Mouse (Mus musculus) common myeloid progenitor, adult 5-6 weeks (primary cell): ENCODE measurements around the gene Traf6. TPM values are rescaled to one million over a fixed set of nuclear protein-coding genes. Genes with fewer than 3 reads are reported as not detected.

Experiments used
- ATAC-seq: replicated peaks from 2 replicates; pipeline ENCODE4 v1.8.0; 2016; ENCODE audit warnings: low read depth, mild to moderate bottlenecking, moderate TSS enrichment, inconsistent platforms; ENCODE audit not compliant: poor library complexity, severe bottlenecking
- total RNA-seq: library from RNA; stranded (forward); fragments of 200-1000, 187-1606 nt; gene quantifications from 2 replicates; pipeline ENCODE4 v1.2.3, GENCODE M21; 2017

The Traf6 gene
- 17.6 and 21.4 TPM in 2 replicates for total RNA-seq

GRCm38 (mm10) chr2:101678236-101679021, at the start of gene Traf6:
TSS of gene Traf6 (plus strand) at chr2:101678429.
- peak; percentile 98 for ATAC-seq

DNA sequence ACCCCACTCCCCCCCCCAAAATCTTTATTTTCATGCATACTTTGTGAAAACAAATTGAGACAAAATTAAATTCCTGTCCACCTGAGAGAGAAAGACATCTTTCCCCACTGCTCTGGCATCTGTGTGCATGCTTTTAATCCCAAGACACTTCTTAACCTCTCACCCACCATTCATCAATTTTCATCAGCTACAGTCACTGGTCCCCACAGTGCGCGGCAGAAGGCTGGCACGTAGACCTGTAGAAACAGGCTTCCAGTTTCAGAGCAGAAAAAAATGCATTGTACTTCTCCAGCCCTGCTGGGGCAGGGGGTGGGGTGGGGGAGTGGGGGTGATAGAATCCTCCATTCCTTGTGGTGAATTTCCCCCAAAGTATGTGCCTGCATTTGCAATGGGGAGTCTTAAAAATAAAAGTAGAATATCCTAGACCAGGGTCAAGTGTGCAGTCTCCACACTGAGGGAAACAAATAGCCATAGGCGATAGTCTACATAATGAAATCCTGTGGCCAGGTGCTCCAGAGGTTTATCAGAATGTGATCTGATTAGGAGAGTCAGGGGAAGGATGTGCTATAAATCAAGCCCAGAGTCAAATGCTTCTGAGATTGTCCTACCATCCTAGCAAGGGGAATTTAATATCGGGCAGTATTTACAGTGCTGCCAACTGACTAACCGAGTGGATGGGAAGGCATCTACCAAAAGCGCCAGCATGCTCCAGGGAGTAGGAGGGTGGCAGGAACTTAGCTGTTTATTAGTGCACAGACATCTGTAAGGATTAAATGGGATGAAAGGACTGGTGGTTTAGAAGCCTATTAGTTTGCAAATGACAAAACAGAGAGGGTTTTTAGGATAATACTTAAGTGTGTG, 39.0 kb upstream of the Traf6 start:
- no peak for ATAC-seq

GRCm38 (mm10) chr2:101639840-101640350, 38.3 kb upstream of the Traf6 start:
- ATAC-seq = no peak

DNA sequence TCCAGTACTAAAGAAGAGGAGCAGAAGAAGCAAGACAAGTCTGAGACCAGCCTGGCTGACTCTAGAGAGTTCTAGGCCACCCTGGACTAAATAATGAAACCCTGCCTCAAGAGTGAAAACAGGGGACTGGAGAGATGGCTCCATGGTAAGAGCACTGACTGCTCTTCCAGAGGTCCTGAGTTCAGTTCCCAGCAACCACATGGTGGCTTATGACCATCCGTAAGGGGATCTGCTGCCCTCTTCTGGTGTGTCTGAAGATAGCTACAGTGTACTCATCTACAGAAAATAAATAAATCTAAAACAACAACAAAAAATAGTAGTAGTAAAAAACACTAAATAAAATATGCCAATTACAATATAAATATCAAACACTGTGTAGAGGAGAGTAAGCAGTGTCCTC, 32.4 kb upstream of the Traf6 start:
- no peak for ATAC-seq

- ATAC-seq = no peak
Measured at GRCm38 (mm10) chr2:101648361-101648760, 29.9 kb upstream of the Traf6 start.

DNA sequence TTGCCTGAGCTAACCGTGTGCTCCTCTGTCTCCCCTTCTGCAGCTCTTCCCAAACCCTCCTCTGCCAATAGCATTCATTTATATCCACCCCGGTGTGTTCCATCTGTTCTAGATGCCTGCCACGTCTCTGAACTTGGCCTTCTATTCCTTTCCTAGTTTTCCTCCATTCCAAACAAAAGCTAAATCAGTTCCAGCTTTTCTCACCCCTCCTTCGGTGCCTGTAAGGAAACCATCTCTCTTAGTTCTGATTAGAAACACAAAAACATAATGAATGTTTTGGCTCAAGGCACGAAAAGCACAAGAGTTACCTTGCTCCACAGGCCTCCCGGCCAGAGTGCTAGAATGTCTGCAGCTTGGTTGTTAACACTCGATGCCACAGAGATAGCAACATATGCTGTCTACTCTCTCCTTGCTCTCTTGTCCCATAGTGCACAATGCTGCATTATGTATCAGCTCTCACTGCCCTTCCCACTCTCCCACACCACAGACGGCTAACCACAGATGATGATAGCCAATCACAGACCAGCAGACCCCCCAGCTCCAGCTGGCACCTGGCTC, 29.0 kb upstream of the Traf6 start, which contains the start of the genes Rag1 and B230118H07Rik:
Gene Rag1 (minus strand): TSS at position 388 of the 558 bp plus-strand sequence.
Gene B230118H07Rik (minus strand): TSS at position 419 of the 558 bp plus-strand sequence.
- peak; percentile 64 for ATAC-seq

DNA sequence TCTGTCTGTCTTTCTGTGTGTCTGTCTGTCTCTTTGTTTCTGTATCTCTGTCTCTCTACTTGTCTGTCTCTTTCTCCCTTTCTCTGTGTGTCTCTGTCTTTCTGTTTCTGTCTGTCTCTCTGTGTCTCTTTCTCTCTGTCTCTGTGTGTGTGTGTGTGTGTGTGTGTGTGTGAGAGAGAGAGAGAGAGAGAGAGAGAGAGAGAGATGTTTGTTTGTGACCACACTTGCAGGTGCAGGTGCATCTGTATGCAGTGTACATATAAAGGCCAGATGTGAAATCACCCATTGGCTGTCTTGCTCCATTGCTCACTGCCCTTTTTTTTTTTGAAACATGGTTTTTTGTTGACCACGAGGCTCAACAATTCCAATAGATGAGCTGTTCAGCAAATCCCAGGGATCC, 27.8 kb upstream of the Traf6 start:
- no peak for ATAC-seq

GRCm38 (mm10) chr2:101652204-101652920, 25.9 kb upstream of the Traf6 start:
- no peak; the same call in 1 of the 2 replicates for ATAC-seq

DNA sequence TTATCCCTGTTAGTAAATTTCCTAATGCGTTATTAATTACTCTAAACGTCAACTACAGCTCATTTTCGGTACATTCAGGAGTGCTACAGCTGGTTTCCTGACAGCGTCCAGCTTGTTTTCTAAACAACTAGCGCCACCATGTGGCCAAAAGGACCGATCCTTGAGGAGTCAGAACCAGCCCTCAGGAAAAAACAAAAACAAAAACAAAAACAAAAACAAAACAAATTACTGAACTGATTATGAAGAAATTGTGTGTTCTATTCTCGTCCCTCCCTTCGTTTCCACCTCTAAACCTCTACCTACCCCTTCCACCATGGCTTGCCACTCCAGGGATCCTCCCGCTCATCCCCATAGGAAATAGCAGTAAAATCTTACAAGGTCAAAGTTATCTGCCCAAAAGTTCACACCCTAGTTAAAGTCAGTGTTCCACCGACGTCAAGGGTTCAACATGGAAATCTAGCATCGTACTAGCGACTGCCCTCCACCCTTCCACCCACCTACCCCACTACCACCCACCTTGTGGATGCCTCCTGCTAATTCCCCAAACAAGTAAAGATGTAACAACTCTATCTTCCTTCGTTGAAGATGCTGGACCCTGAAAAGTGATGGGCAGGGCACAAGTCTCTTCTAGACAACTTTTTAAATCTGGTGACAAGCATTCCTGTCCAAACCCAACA, 25.2 kb upstream of the Traf6 start:
- peak; percentile 76 for ATAC-seq

DNA sequence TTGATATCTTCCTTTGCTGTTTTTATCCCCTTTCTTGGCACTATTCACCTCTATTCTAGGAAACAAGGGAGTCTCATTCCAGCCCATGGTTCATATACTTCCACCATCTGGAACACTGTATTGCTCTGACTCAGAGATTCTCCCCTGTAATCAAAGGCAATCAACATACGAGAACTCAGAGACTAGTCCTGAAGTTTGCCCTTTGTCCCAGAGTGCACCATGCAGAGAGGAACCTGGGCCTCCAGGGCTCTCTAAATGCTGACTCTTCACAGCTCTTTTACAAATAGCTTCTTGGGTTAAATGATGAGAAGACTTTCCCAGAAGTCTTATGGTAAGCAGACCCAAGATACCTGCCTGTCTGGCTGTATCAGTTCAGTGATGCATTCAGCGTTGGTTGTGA, 17.7 kb upstream of the Traf6 start:
- ATAC-seq = no peak

- peak; percentile 99 for ATAC-seq
Measured at GRCm38 (mm10) chr2:101665058-101665702, 13.0 kb upstream of the Traf6 start.

GRCm38 (mm10) chr2:101665703-101666092, 12.5 kb upstream of the Traf6 start:
- no peak for ATAC-seq

DNA sequence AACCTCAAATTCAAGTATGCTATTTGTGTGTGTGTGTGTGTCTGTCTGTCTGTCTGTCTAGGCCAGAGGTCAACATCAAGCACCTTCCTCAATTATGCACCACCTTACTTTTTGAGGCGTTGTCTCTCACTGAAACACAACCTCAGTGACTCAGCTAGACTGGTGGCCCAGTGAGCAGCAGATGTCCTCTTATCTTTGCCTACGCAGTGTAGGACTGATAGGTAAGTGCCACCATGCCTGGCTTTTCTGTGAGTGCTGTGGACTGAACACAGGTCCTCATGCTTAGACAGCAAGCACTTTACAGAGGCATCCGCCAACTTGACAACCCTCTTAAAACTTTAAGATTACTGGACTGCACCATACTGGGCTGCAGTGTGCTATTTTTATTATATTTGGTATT, 9.5 kb upstream of the Traf6 start:
- no peak for ATAC-seq

GRCm38 (mm10) chr2:101673547-101673946, 4.7 kb upstream of the Traf6 start:
- ATAC-seq = no peak

DNA sequence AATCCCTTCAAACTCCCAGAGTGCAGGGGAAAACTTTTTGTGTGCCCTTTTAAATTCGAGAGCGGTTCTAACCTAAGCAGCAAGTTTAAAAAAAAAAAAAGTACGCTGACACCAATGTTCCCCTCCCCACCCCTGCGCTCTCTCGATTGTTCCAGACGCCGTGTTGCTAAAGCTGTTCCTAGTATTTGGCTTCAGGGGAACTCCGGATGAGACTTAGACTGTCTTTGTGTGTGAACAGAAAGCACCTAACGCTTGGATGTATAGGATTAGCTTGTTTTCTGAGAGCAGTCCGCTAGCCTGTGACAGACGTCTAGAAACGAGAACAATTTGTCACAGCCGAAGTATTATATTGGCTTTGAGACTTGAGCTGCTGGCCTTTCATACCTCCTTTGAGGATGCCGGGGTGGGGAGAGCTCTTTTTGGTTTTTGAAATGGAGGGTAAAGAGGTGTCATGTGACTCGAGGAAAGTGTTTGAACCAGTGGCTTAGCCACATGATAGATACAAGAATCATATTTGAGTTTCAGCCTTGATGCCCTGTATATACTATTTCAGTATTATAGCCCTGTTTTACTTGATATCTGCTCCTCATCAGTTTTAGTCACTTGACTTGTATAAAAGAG, 1.0 kb downstream of the Traf6 start:
- peak; percentile 26; the same call in 1 of the 2 replicates for ATAC-seq

GRCm38 (mm10) chr2:101684421-101684820, 6.2 kb downstream of the Traf6 start:
- no peak for ATAC-seq

GRCm38 (mm10) chr2:101688011-101688410, 9.8 kb downstream of the Traf6 start:
- no peak for ATAC-seq

- ATAC-seq = no peak
Measured at GRCm38 (mm10) chr2:101690252-101690827, 12.1 kb downstream of the Traf6 start.
